Mouse (Mus musculus) mouse trophoblast stem cell (cell line): ENCODE results near the gene Ier2.
"Not testable (repeated sequence)": the region's sequence is repeated elsewhere in the genome, so short reads cannot be mapped to it uniquely, and the experiment has no call there.

Experiments
- in situ Hi-C, 2 experiments: fragments of 300-500 bp; cut with MseI, MboI; formaldehyde crosslinking; loops; 2 replicates in 1 of 2; 3 replicates in 1 of 2; pipeline ENCODE4 v1.15.1; 2025

Ier2 gene

DNA sequence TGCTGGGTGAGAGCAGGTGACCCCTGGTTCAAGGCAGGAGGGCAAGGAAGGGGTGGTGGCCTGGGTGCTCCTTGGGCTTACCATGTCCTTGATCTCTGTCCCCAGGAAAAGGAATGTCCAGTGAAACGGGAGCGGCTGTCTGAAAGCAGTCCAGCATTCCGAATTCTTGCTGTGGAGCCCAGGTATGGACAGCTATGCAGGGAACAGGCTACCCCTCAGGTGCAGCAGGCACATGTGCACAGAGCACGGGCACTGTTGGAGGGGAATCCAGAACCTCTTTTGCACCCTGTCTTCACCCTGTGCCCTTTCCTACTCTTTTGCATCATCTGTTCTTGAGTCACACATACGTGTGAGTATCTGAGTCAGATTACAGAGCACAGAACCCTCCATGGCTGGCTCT is 35.6 kb upstream of the Ier2 start:
- in situ Hi-C loops, result no loop called here

DNA sequence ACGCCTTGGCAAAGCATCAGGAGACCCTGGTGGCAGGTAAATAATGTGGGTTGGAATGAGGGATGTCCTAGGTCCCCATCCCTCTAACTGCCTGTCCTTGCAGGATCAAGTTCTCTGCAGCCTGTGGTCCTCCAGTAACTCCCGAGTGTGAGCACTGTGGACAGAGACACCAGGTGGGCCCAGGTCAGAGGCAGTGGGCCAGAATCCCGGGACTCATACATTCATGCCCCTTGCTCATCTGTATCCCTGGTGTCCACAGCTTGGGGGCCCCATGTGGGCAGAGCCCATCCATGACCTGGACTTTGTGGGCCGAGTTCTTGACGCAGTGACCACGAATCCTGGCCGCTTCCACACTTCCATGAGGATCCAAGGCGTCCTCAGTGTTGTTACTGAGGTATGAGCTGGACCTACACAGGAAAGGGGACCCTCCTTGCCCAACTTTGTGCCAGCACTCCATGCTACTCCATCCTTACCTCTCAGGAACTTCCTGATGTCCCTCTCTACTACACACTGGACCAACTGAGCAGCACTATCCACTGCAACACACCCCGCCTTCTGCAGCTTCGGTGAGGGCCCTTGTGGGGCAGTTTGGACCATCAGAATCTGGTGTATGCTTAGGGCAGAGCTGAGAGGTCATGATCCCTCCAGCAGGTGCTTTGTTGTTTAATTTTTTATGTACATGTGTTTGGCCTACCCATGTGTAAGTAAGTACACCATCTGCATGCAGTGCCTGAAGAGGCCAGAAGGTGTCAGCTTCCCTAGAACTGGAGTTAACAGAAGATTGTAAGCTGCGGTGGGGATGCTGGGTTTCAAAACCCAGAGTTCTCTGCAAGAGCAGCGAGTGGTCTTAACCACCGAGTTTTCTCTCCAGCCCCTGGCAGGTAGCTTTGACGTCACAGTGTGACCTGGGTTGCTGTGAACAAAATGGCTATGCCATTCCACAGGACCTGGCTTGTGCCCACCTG is 34.8 kb upstream of the Ier2 start:
- in situ Hi-C loops, result no loop called here

DNA sequence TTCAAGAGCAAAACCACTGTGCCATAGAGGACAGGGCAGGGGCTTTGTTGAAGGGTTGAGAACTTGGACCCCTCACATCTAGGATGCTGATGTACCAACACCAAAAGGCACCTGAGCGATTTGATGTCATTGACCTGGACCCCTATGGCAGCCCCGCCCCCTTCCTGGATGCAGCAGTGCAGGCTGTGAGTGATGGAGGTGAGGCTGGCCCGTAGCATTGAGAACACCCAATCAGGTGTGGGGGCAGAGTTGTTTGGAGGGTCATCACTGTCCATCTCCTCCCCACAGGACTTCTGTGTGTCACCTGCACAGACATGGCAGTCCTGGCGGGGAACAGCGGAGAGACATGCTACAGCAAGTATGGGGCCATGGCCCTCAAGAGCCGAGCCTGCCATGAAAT is 32.5 kb upstream of the Ier2 start:
- in situ Hi-C loops, result no loop called here

DNA sequence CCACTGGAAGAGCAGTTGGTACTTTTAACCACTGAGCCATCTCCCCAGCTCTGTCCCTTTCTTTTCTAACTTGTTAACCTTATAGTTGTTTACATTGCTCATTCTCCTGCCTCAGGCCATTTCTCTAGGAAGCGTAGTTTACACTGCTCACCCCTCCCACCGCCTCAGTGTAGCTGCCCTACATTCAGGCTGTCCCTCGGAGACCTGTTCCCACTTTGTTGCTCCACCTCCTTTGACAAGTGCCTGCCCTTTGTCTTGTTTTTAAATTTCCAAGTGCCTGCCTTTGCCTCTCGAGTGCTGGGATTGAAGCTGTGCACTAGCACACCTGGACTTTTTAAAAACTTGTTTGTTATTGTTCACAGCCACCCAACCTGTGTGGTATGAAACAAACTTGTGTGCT is 30.7 kb upstream of the Ier2 start:
- in situ Hi-C loops, result no loop called here

- in situ Hi-C loops, result no loop called here
Observed at GRCm38 (mm10) chr8:84689091-84689915, 26.7 kb upstream of the Ier2 start.

GRCm38 (mm10) chr8:84687705-84688100 is 25.1 kb upstream of the Ier2 start, which contains the start of gene Nacc1:
Gene Nacc1 (minus strand): TSS chr8:84687862.
- in situ Hi-C loops, result no loop called here

DNA sequence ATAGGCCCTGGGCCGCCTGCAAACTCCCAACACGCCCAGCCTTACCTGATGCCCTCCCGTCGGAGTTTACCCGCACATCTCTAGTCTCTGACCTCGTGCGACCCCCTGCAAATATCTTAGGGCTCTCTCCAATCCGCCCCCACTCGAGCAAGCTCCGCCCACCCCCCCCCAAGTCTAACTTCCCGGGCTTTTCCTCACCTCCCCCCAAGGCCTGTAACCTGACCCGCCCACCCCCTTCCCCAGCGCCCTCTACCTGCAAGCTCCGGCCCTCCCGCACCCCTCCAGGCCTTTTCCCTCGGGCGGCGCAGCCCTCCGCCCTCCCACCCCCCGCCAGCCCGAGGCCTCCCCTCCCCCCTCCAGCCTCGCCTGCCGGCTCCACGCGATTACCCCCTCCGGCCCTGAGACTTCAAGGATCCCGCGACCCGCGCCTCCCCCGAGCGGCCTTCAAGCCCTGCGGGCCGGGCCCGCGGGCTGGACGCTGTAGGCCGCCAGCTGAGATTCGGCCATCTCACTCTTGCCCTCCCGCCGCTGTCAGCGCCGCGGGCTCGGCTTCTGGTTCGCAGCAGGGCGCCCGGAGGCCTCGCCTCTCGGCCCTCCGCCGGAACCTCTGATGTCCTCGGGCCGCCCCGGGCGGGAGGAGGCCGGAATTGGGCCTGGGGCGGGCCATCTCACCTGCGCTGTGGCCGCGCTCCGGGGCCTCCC is 24.5 kb upstream of the Ier2 start:
- in situ Hi-C loops, result no loop called here

DNA sequence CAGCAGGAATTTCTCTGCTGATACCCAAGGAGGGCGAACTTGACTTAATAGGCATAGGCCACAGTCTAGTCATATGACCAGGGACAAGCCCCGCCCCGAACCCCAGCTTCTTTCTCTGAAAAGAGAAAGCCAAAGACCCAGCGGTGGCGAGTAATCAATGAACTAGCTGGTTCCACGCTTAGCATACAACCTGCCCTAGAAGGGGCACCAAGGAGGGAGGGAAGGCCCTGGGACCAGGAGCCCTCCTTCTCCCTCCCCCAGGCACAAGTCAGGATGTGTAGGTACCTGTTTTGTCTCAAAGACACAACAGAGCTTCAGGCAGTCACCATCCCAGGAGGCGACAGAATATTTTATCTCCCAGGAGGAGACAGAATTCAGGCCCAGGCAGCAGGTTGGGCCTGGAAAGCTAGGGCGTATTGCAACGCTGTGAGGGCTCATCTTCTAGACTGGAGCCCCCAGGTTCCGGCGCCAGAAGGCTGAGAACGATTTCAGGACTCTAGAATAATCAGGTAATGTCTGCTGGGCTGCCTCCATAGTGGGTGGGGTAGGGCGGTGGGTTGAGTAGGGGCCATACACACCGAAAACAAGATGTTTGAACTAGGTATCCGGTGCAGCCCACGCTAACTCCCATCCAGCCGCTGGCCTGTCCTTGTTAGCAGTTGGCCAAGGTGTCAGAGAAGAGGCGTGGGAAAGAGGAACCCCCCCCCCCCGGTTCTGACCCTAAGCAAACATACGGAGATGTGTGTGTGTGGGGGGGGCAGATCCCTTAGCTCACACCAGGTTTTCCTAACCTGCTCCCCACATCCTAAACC is 23.7 kb upstream of the Ier2 start, which contains the start of gene Trmt1:
Gene Trmt1 (plus strand): TSS at position 117 of the 812 bp plus-strand sequence.
- in situ Hi-C loops, result no loop called here

- in situ Hi-C loops, result no loop called here
Observed at GRCm38 (mm10) chr8:84684537-84684936, 21.9 kb upstream of the Ier2 start.

GRCm38 (mm10) chr8:84682257-84682656 is 19.6 kb upstream of the Ier2 start:
- in situ Hi-C loops, result no loop called here

- in situ Hi-C loops, result no loop called here
Observed at GRCm38 (mm10) chr8:84681476-84681875, 18.8 kb upstream of the Ier2 start.

DNA sequence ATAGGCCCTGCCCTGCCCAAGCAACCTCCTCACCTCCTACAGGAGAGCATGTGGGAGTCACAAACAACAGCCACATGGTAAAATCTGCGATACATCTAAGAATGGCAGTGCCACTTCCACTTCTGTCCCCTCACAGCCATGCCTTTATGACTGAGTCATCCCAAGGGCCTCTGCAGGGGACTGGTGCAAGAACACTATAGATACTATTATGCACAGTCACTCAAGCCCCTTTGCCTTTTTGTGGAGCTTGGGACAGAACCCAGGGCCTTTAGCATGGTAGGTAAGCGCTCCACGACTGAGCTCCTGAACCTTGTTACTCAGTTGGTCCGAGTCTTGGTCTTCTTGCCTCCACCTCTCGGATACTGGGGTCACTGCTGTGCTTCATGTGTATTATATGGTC is 14.7 kb upstream of the Ier2 start:
- in situ Hi-C loops, result no loop called here

DNA sequence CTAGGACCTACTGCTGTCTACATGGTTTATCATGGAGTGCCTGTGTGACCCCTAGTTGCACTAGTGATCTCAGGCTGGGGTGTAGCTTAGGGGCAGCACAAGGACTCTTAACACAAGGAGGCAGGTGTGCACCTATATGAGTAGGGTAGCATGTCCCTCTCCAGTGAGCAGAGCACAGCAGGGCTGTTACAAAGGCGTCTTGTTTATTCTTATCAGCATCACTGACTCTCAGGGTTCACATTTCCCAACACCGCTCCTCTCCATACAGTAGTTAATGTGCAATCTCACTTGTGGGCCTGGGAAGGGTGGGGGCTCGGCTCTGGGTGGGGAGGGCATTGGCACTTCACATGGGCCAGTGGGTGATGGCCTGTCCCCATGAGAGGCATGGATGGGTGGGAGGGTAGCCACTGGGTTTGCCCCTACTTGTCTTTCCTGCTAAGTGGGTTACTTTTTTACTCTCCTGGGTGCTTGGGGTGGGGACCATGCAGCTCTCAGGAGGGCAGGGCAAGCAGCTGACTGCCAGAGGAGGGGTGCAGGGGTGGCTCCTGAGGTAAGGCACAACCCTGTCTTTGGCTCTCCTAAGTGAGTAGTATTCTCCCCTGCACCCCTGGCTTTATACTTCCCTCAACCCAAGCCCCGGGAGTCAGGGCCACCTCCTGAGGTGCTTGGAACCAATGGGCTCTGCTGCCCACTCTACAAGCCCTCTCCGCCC is 7.8 kb upstream of the Ier2 start:
- in situ Hi-C loops, result not testable (repeated sequence)

DNA sequence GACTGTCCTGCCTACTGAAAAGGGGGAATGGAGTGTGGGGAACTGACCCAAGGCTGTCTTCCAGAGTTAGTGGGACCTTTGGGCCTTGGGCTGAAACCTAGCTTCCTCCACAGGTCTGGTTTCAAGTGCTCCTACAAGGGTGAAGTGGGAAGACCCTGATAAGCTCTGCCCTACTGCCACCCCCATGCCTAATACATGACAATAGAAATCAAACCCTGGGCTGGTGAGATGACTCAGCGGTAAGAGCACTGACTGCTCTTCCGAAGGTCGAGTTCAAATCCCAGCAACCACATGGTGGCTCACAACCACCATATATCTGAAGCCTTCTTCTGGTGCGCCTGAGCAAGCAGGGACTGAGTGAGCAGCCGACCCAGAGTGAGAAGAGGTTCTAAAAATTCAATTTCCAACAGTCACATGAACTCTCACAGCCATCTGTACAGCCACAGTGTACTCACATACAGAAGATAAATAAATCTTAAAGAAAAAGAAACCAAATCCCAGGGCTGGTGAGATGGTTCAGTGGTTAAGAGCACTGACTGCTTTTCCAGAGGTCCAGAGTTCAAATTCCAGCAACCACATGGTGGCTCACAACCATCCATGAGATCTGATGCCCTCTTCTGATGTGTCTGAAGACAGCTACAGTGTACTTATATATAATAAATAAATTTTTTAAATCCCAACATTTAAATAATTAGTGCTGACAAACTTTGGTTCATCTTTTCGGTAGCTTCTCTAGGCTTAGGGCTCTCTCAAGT is 6.3 kb upstream of the Ier2 start:
- in situ Hi-C loops, result no loop called here

GRCm38 (mm10) chr8:84668081-84668480 is 5.4 kb upstream of the Ier2 start:
- in situ Hi-C loops, result no loop called here

- in situ Hi-C loops, result no loop called here
Observed at GRCm38 (mm10) chr8:84665385-84665893, 2.8 kb upstream of the Ier2 start.

DNA sequence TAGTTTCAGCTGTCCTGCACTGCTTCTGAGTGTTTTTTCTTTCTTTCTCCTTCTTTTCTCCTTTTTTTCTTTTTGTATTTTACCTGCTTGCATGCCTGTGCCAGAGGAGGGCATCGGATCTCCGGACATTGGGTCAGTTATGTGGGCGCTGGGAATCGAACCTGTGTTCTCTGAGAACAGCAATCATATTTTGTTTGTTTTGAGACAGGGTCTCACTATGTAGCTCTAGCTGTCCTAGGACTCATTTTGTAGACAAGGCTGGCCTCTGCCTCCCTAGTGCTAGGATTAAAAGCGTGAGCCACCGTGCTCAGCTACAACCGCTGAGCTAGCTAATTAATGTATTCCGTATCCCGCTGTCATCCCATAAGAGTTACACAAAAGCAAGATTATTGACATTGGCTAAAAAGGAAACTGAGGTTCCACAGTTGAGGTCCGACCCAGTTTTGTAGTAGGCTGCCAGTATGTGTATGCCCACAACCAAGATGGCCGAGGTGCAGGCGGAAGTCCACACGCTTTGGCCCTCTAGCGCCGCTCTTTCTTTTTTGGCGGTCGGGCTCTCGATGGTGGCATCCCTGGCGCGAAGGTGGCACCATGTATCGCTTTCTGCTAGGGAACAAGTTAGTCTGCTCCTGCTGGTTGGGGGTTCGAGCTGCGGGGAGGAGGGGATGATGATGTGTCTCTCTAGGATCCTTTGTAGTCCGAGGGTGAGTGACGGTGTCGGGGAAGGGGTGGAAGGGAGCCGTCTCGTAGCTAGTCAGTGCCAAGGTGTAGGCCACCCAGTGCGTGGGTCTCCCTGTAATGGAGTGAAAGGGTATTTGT is 2.1 kb upstream of the Ier2 start:
- in situ Hi-C loops, result no loop called here

GRCm38 (mm10) chr8:84663483-84664327 is 1.1 kb upstream of the Ier2 start:
- in situ Hi-C loops, result no loop called here
